9 mouse cellular contexts compared by ENCODE assay signal in the genomic region with DNA sequence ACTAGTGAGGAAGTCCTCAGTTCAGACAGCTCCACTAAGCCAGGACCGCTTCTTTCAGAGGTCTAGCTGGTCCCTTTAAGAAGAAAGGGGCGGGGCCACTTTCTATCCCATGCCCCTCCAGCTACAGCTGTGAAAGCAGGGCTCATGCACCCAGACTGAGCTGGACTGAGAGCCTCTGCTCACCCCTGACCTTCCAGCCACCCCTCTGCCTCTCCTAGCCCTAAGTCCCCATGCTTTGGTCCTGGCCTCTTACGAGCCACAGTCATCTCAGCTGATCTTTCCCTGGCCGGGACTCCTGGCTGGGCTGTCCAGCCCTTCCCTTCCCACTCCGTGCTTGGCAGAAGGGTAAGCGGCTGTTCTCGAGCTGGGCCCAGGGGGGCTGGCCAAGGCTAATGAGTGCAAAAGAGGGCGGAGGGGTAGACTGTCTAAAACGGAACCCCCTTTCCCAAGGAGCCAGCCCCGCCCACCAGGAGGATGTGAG. TPM values are rescaled to one million over a fixed set of nuclear protein-coding genes. Genes with fewer than 3 reads are reported as not detected.
A peak's percentile ranks its signal among the peaks of the same experiment; 100 is the strongest.
DNase-seq lines count a peak whose midpoint lies in the region; ATAC-seq and TF ChIP-seq lines count a peak whose summit lies in the region.
"Had no signal": no experiment of that assay in that cellular context is flagged by ENCODE, and none has a peak within 500 bp of the region (broad histone marks: within the 10 kb centered on the region; RNA-seq: fewer than 3 reads in every experiment).

No protein-coding gene starts in this region.

- no peak overlapping the region for H3K9ac ChIP-seq in liver, embryonic 11.5 days (ENCODE audit: low read depth, low read length)
- peak overlapping the region; percentile 13; the same call in 1 of the 2 replicates for H3K9ac ChIP-seq in intestine, embryonic 15.5 days
- H3K9ac ChIP-seq in midbrain, postnatal 0 days (replicated peaks; ENCODE audit: low read length, poor library complexity, severe bottlenecking), result 0 out of 2 replicates have a peak overlapping the region, but pooled peaks have one; percentile 24

- H3K4me2 ChIP-seq in liver, embryonic 11.5 days, result peak overlapping the region; percentile 30; the same call in 1 of the 2 replicates
- peak overlapping the region; percentile 55 for H3K4me2 ChIP-seq in intestine, embryonic 15.5 days (replicated peaks)
- peak overlapping the region; percentile 39 for H3K4me2 ChIP-seq in midbrain, postnatal 0 days (ENCODE audit: low read depth, low read length, poor library complexity, severe bottlenecking)

- 36% methylated on average over 10 of the region's 10 CpGs for WGBS in liver, embryonic 11.5 days
- 21% methylated on average over 10 of the region's 10 CpGs for WGBS in intestine, embryonic 15.5 days
- 29% methylated on average over 10 of the region's 10 CpGs for WGBS in midbrain, postnatal 0 days

- no peak for TF ChIP-seq CTCF in midbrain, postnatal 0 days (IDR thresholded peaks at IDR 0.05)

- ATAC-seq in liver, embryonic 11.5 days (replicated peaks; ENCODE audit: low FRiP score), result no peak
- peak; percentile 47; the same call in 1 of the 2 replicates for ATAC-seq in intestine, embryonic 15.5 days
- peak; percentile 50; the same call in 1 of the 2 replicates for ATAC-seq in midbrain, postnatal 0 days (ENCODE audit: low FRiP score)

- H3K4me1 ChIP-seq in liver, embryonic 11.5 days (replicated peaks; ENCODE audit: control insufficient read depth, insufficient read depth, low read length), result no peaks in the 10 kb centered on the region
- H3K4me1 ChIP-seq in intestine, embryonic 15.5 days (replicated peaks), result peaks cover 6% of the 10 kb centered on the region
- H3K4me1 ChIP-seq in midbrain, postnatal 0 days (ENCODE audit: insufficient read depth, low read length), result no peaks in the 10 kb centered on the region

- H3K9me3 ChIP-seq in liver, embryonic 11.5 days (ENCODE audit: control insufficient read depth, low read length), result no peaks in the 10 kb centered on the region
- no peaks in the 10 kb centered on the region for H3K9me3 ChIP-seq in intestine, embryonic 15.5 days
- no peaks in the 10 kb centered on the region for H3K9me3 ChIP-seq in midbrain, postnatal 0 days (ENCODE audit: low read length)
- H3K9me3 ChIP-seq: G1E had no signal

- no peak for DNase-seq in liver, embryonic 11.5 days (ENCODE audit: low spot score)
- no peak for DNase-seq in liver
- peak; percentile 97 for DNase-seq in heart, adult 11 months
- DNase-seq in midbrain, postnatal 0 days (ENCODE audit: low spot score), result no peak
- DNase-seq in layer of hippocampus, postnatal 14 days (ENCODE audit: low spot score in 2 of 2), result no peak
- DNase-seq in thymus, postnatal 0 days (ENCODE audit: low spot score), result no peak
- no peak for DNase-seq in left cerebral cortex, adult 9 months (ENCODE audit: low spot score in 2 of 2)

- no peak overlapping the region for H3K27ac ChIP-seq in liver, embryonic 11.5 days (ENCODE audit: low read depth, low read length)
- no peak overlapping the region for H3K27ac ChIP-seq in intestine, embryonic 15.5 days
- no peak overlapping the region for H3K27ac ChIP-seq in midbrain, postnatal 0 days (ENCODE audit: low read depth, low read length)

- H3K27me3 ChIP-seq in liver, embryonic 11.5 days (replicated peaks; ENCODE audit: control insufficient read depth, insufficient read depth, low read length), result no peaks in the 10 kb centered on the region
- no peaks in the 10 kb centered on the region for H3K27me3 ChIP-seq in intestine, embryonic 15.5 days (replicated peaks)
- H3K27me3 ChIP-seq in midbrain, postnatal 0 days (ENCODE audit: insufficient read depth, low read length), result no peaks in the 10 kb centered on the region

- no peak overlapping the region for H3K4me3 ChIP-seq in liver, embryonic 11.5 days (ENCODE audit: low read depth, low read length)
- H3K4me3 ChIP-seq in intestine, embryonic 15.5 days (replicated peaks), result peak overlapping the region; percentile 19
- no peak overlapping the region; the same call in 1 of the 2 replicates for H3K4me3 ChIP-seq in midbrain, postnatal 0 days (ENCODE audit: low read depth, low read length)

- no peaks in the 10 kb centered on the region for H3K36me3 ChIP-seq in liver, embryonic 11.5 days (ENCODE audit: control insufficient read depth, insufficient read depth, low read length)
- H3K36me3 ChIP-seq in intestine, embryonic 15.5 days, result no peaks in the 10 kb centered on the region
- H3K36me3 ChIP-seq in midbrain, postnatal 0 days (ENCODE audit: insufficient read depth, low read length), result no peaks in the 10 kb centered on the region
- H3K36me3 ChIP-seq: G1E had no signal

RNA-seq across cellular contexts. Expression of a gene that starts 47.1 kb away (rescaled TPM):
- polyA plus RNA-seq in liver, embryonic 11.5 days (2014; fragmentation: Nextera tagmentation; extraction: Ambion mirVana), result 0.56 and 0.90 TPM in 2 replicates
- 1.9 and 2.4 TPM in 2 replicates for polyA plus RNA-seq in intestine, embryonic 15.5 days (2015; fragmentation: Nextera tagmentation; extraction: Ambion mirVana)
- 6.7 and 10.8 TPM in 2 replicates for total RNA-seq in midbrain, postnatal 0 days (2014; rRNA removed)
- 6.5 and 7.7 TPM in 2 replicates for polyA plus RNA-seq in midbrain, postnatal 0 days (2015; fragmentation: Nextera tagmentation; extraction: Ambion mirVana)
- total RNA-seq in layer of hippocampus, postnatal 14 days (2021), result 1 to 10 TPM; 5.6 to 6.2 TPM
- polyA plus RNA-seq in thymus, postnatal 0 days (2015; fragmentation: Nextera tagmentation; extraction: Ambion mirVana), result 0.29 and 0.64 TPM in 2 replicates
- total RNA-seq: G1E had no signal
- polyA plus RNA-seq: G1E had no signal
